Mouse (Mus musculus): Measurements from ENCODE around the gene Sntg2.

Sntg2 gene

DNA sequence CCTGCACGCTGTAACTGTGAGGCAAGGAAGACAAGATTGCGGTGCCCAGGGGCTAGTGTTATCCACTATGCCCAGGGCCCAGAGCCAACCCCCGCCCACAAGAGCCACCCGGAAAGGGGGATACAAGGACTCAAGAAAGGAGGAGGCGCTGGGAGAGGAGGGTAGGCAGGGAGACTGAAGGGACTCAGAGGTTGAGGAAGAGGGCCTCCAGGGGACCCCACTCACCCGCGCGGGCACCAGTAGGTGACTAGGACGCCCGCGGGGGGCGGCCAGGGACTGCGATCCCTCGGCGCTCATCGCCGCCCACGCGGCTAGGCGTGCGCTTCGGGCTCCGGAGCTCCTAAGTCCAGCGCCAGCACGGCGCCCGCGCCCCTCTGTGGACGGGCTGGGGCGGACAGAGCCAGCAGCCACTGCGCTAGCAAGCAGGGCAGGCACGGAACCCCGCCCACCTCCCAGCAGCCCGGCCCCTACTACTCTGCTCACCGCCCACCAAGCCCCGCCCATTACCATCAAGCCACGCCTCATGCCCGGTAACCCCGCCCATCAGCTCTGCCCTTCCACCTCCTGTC lies at the start of gene Sntg2:
Gene Sntg2, minus strand, starts transcription at position 443 of the 569 bp plus-strand sequence.
- peak; percentile 71 to 76 for DNase-seq

DNA sequence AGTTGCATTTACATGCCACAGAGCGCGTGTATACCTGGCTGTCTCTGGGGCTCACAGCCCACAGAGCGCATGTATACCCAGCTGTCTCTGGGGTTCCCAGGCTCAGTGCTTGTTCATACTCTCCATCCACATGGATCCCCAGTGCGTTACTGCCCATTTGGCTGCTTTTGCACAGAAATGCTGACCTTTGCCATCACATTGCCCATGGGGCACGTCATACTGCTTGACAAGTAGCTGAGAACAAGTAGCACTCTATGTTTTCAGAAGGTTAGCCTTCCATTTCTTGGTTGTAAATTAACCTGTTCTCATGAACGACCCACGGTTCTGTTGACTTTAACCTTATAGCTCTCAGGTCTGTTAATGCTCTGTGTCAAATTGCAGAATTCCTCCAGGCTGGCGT lies 43.4 kb upstream of the Sntg2 start:
- no peak for DNase-seq

DNA sequence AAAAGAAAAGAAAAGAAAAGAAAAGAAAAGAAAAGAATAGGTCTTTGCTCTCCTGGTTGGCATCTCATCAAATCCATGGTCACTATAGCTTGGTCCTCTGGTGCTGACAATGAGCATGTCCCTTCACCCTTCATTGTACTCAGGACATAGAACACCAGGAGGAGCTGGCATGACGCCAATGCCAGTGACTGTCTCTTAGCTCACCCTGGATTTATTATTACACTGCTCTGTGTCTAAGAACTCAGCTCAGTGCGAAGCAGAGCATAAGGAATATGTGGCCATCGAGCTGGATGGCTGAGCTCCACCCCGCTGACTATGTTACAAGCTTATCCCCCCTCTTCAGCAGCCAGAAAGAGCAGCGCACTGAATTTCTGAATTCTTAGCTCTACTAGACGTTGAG lies 42.8 kb upstream of the Sntg2 start:
- DNase-seq, result peak in 1 of 2 experiments; percentile 32

DNA sequence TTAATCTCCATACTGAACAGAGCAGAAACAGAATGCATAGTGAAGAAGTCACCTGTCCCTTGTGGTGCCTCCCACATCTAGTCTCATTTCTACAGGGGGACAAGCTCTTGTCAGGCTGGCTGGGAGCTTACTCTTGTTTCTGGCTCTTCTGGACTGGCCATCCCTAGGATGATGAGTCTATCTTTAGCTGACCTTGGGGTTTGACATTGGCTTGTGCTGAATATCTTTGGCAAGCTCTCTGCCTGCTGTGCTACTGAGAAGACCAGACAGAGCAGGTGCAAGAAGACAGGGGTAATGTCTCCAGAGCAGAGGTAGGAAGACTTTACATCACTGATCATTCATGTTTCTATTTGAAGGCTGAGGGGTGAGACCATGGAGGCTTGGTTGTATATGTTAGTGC lies 29.5 kb upstream of the Sntg2 start:
- peak in 1 of 2 experiments; percentile 12 for DNase-seq

DNA sequence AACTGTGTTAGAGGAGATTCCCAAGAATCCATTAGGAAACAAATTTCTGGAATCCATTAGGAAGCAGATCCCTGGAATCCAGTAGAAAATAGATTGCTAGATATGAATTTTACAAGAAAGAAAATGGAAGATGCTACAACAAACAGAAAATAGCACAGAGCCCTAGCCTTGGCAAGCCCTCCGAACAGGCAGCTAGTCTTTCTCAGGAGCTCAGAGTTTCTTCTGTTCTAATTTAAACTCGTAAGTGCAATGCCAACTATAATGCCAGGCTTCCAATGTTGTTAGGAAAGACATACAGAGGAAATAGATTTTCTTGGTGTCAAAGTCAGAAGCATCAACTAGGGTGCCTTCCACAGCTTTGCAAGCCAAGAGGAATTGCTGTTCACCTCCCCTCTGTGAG lies 27.4 kb upstream of the Sntg2 start:
- DNase-seq, result peak; percentile 16 to 47

DNA sequence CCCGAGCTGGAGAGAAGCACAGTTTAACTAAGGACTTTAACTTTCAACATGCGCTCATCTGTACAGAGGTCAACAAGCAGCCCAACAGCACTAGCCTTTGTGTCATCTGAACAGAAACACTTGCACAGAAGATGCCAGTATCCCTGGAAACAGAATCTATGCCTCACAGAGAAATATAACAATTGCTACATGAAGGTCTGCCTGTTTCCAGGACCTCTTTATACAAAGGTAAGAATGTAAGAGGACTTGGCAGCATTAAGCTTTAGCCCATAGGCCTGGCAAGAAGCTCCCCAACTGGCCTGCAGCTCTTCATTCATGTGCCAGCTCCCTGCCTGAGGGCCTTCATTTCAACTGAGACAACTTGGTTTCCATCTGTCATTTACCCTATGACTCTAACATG lies 26.9 kb upstream of the Sntg2 start:
- DNase-seq, result peak; percentile 45 to 78

DNA sequence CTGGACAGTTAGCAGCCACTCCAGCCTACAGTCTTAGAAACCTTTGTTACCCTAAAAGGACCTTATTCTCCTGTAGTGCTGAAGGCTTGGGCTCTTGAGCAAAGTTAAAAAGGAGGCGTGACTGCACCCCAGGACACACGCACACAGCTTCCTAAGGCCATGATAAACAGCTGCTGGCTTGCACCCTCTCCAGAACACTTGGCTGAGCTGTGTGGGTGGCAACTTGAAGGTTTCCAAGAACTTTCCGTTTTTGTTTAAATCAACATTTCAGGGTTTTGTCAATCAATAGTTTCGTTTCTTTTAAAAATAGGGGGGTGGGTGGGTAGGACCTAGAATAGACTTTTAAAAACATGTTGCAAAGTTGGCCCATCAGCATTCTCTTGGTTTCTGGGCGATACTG lies 882 bp downstream of the Sntg2 start:
- no peak for DNase-seq

DNA sequence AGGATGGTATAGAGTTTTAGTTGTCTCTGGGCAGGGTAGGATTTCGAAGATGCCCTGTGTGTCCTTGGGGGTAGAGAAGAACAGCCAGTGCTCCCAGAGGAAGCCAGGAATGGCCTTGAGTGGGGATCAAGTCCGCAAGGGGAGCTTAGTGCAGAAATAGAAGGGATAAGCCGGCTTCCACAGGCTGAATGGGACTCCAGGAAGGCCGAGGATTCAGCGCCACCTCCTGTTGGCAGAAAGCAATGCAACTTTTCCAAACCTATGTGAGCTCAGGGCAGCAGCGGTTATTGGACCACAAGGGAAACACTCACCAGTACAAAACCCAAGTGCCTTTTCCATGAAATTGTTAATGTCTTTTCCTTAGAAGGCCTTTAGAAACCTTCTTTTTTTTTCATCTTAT lies 3.4 kb downstream of the Sntg2 start:
- DNase-seq, result peak; percentile 93 to 94

DNA sequence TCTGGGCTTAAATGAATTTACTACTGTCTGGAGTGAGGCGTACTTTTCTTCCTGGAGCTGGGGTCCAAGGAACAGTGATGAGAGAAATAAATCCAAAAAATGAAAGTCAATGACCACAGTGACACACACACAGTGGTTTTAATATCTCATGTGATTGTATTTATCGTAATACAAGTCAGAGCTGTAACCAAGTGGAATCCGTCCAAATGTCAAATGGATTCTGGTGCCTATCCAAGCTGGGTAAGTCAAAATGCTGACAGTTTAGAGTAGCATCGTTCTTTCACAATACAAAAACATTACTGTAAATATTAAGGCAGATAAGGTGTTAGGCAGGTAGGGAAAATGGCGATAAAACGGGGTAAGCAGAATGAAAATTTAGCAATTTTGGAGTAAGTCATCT lies 4.0 kb downstream of the Sntg2 start:
- no peak for DNase-seq

DNA sequence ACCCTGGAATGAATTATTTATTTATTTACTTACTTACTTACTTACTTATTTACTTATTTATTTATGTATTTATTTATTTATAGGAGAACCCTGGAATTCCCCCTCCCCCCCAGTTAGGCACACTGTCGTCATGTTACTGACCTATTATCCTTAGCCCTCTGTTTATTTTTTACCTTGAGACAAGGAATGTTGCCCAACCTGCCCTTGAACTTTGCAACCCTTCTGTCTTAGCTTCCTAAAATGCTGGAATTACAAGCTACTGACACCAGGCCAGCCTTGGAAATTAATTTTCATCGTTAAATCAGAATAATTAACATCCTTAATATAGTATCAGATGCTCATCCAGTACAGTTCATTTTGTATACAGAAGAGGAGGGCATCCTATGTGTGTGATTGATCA lies 10.9 kb downstream of the Sntg2 start:
- DNase-seq, result no peak

DNA sequence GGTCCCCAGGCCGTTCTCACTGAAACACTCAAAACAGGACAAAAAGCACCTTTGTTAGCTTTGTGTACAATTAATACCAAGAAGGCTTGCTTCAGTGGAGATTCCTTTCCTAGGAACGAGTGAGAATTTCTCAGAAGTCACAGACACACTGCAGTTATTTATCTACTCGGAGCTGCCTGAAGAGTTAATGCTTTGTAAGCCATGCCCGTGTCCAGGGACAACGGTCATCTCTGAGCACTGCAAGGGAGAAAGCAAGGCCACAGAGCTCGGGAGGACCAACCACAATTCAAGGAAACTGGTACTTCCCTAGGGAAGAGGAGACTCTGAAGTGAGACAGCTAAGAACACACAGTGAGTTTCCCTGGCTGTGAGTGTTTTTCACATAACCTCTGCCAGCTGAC lies 15.5 kb downstream of the Sntg2 start:
- no peak for DNase-seq

DNA sequence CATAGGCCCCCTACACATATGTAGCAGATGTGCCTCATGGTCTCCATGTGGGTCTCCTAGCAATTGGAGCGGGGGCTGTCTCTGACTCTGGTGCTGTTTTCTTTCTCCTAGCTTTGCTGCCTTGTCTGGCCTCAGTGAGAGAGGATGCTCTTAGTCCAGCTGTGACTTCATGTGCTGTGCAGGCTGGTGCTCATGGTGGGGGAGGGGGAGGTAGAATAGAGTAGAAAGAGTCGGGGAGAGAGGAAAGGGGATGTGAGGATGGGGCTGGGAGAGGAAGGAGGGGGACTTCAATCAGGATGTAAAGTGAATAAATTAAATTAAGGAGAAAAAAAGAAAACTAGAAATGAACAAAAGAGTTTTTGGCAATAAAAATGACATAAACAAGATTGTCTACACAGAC lies 20.8 kb downstream of the Sntg2 start:
- DNase-seq, result no peak

DNA sequence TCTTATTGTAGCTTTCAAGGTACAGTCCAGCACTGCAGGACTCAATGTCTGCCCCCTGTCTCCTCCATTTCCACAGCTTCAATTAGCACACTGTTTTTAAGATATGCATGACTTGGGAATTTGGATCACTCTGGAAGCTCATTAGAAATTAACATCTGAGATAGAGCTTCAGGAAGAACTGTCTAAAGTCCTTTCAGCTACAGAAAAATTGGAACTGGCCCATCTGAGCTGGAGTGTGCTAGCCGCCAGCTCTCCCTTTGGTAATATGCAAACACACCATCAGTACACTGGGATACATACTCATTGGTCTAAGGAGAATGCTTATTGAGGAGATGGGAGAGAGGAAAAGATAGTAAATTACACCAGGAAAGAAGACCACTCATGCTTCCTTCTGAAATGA lies 25.1 kb downstream of the Sntg2 start:
- no peak for DNase-seq

DNA sequence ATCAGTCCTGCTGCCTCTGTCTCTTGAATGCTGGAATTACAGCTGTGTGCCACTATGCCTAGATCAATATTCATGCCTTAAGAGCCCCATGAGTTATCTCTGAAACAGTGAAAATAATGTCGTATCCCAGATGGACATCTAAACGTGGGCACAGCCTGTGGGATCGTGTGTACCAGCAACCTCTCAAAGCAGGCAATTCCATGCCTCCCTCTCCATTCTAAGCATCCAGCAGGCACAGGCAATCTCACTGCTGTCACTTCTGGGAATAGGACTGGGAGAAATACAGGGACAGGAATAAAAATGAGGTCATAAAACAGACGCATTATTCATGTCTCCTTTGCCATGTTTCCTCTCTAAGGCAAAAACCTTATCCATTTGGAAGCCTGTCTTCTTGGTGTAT lies 25.9 kb downstream of the Sntg2 start:
- DNase-seq, result no peak

DNA sequence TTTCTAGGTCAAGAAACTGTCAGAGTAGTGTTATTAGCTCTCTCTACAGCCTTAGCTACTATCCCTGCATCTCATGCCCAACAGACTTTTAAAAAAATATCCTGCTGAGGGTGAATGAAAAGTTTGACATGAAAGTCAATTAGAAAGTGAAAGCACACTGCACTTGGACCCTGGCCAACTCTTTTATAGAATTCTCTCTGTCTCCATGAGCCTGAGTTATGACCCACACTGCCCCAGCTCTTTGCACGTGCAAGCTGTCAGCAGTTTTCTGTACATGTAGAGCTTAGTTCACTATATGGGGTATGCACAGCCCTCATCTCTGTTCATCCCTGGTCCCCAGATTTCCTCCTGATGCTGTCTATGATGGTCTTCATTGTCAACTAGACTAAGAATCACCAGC lies 28.4 kb downstream of the Sntg2 start:
- DNase-seq, result no peak

DNA sequence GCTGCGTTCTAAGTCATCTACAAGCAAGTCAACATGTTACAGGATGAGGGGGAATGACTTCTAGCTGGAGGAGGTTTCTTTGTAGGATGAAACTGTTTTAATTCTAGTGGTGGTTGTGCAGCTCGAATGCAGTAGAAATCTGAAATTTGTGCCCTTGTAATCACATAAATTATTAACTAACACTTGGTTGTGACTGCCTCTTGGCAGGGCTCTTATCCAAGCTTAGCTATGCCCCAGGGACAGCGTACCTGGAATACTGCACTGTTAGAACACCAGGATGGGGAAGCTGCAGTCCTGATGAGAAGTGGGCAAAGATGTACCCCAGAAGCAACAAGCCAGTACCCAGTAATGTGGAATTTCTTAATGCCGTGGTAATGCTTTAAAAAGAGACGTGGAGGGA lies 36.9 kb downstream of the Sntg2 start:
- DNase-seq, result no peak

DNA sequence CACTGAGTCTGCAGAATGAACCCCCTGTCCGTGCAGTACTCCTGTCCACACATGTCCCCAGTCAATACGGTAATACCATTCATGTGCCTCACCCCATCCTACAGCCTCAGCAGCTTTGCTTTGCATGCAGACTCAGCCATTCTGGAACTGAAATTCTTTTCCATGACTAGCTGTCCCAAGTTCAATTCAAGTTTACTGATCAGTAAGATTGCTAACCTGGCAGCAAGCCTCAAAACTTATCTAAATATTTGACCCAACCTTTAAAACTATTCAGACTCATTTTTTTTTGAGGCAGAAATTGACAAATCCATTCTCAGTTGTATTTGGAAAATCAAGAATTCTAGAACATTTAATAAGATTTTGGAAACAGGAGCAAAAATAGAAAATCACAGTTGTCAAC lies 38.7 kb downstream of the Sntg2 start:
- no peak for DNase-seq

DNA sequence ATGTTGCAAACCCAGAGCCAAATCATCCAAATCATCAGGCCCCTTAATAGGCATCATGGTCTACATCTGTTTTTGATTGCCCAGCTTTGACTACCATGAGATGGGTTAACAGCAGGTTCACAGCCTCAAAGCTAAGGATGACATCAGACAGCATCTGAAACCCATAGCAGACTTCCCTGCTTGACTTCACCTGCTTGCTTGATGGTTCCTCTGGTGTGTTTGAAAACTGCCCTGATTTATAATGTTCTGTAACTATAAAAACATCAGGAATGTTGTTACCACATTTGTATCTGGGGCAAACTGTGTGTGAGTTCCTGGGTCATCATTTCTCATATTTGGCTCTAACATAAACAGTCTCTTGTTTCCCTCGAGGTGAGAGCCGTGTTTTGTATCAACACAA lies 55.2 kb downstream of the Sntg2 start:
- no peak for DNase-seq

DNA sequence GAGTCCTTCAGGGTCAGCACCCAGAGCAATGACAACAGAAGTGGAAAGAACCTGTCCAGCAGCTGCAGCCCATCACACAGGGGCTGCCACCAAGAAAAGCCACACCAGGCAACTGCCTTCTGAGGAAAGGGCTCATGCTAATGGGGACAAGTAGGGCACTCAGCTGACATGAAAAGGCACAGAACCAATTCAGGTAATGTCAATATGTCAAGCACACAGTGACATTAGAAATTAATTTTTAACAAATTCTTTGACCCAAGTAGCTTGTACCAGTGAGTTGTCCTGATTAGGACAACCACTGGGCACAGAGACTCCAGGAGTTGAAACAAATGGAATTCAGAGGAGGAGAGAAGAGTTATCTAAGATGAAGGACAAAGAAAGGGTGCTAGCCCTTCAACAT lies 60.2 kb downstream of the Sntg2 start:
- DNase-seq, result no peak

DNA sequence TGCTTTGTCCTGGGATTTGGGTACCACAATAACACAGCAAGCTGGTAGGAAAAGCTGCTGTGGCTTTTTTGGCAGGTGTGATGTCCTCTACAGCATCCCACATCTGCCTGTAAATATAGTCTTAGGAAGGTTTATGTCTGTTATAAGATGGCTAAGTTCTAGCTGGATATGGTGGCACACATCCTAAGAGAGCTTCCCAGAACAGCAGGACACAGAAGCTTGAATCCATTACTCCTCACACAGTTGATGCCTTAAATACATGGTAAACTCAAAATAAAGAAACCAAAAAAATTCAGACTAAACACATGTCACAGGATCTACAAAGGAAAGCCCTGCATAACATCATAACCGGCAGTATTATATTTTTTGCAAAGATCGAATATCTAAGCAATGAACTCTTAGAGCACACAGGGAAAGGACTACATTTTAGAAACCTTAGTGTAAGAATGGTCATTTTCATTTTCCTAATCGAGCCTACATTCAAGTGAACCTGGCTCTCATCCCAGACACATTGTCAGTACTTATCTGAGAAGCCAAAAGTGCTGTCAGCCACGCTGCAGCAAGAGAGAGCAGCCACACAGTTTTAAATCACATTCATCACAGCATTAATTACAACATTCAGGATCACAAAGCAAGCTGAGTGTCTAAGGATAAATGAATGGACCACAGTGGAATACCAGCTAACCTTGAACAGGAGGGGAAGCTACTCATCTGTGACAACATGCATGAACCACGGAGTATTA lies 64.8 kb downstream of the Sntg2 start:
- DNase-seq, result peak; percentile 13 to 24

DNA sequence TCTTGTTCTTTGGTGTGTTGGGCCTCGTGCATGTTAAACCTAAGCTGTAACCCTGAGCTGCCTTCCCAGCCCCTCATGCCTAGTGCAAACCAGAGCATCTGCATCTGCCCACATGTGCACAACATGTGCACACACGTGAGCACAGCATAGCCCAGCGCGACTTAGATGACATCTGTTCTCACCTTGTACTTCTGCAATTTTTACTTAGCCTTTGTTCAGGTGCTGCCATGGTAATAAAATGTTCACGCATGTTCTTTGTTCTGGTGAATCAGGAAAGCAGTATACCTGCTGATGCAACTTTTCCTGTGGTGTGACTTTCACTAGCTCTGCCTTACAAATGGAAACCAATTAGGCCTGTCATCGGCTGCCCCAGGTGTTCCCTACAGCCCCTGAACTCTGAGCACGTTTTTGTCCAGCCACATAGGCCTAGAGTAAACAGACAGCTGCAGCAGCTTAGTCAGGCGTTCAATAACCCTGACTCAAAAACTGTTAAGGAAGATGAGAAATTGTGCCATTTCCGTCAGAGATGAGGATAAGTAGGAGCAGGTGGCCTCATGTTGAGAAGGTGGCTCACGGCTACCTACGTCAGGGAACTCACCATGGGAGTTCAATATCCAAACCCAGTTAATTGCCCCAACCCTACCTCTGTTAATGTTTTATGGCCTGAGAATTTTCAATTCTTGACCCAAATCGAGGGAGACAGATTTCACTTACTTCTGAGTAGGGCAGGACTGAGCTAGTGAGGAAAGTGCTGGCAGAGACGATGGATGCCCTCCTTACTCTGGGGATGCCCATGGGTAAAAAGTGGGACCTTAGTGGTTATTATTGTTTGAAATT lies 80.2 kb downstream of the Sntg2 start:
- DNase-seq, result no peak

DNA sequence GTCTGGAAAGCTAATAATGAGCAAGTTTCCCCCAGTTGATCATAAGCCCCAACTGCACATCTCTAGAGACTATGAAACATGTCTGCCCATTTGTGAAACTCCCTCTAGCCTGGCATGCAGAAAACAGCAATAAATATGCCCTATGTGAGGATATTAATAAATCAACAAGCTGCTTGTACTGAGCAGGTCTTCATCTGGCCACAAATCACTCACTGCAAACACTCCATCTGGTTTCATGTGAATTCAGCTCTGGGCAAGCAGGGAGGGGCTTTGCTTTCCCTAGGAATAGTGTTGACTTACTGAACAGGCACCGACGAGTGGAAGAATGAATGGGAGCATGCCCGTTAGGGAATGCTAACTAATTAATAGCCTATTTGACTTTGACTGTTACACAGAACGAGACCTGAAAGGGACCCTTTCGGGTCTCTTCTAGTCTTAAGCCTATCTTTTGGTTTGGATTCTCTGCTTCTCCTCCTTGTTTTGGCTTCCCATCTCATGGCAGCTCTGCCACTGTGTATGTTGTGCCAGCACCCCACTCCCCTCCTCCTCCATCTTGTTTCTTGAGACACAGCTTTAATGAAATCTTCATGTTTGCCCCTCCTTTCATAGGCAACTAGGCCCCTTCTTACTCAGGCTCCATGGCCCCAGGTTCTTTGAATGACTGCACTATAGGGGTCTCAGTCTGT lies 86.1 kb downstream of the Sntg2 start:
- peak; percentile 9 to 13 for DNase-seq

DNA sequence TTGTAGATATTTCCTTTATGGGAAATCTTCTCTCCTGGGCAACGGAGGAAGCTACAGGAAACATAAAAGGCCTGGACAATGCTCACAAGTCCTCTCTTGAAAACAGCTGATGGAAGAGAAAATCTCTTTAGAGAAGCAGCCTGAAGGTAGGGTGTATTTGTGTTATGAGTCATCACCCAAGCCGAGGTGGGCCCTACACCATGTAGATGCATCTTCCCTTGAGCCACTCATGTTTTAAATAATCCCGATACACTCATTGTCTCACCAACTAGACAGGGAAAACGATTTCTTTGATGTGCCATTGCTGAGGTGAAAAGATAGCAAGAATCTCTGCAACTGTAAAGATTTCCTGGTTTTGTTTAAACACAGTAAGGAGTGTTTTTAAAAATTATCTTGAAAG lies 89.4 kb downstream of the Sntg2 start:
- no peak for DNase-seq
